Mouse (Mus musculus) gastrocnemius, postnatal 25 days (tissue): ENCODE results near the gene Ebf1. TPM values are rescaled to one million over a fixed set of nuclear protein-coding genes. Genes with fewer than 3 reads are reported as not detected.

Experiments used
- DNase-seq: peaks from one replicate; pipeline ENCODE4 v3.0.0; 2022
- total RNA-seq, 2 experiments: library from RNA; stranded (reverse); gene quantifications; 1 replicate in 1 of 2; 2 replicates in 1 of 2; pipeline ENCODE4 v1.2.3; 2021

Gene Ebf1
- total RNA-seq, 2 experiments from 2014 or later: 9.3 to 14.0 TPM

- DNase-seq: no peak
Measured at GRCm38 (mm10) chr11:44954362-44954761, 337.2 kb downstream of the Ebf1 start.

GRCm38 (mm10) chr11:44962746-44963440, 345.8 kb downstream of the Ebf1 start:
- DNase-seq: no peak

GRCm38 (mm10) chr11:44969011-44969410, 351.9 kb downstream of the Ebf1 start:
- no peak for DNase-seq

GRCm38 (mm10) chr11:44974271-44974670, 357.2 kb downstream of the Ebf1 start:
- DNase-seq: no peak

GRCm38 (mm10) chr11:44975151-44975550, 358.0 kb downstream of the Ebf1 start:
- peak; percentile 38 for DNase-seq

- DNase-seq: no peak
Measured at GRCm38 (mm10) chr11:44976254-44976802, 359.2 kb downstream of the Ebf1 start.

- no peak for DNase-seq
Measured at GRCm38 (mm10) chr11:44977921-44978397, 360.8 kb downstream of the Ebf1 start.

GRCm38 (mm10) chr11:44979391-44979790, 362.3 kb downstream of the Ebf1 start:
- DNase-seq: no peak

- DNase-seq: no peak
Measured at GRCm38 (mm10) chr11:44982225-44982624, 365.1 kb downstream of the Ebf1 start.

- DNase-seq: no peak
Measured at GRCm38 (mm10) chr11:44983961-44984360, 366.8 kb downstream of the Ebf1 start.

GRCm38 (mm10) chr11:44984381-44984780, 367.3 kb downstream of the Ebf1 start:
- DNase-seq: no peak

- DNase-seq: no peak
Measured at GRCm38 (mm10) chr11:44987796-44988195, 370.7 kb downstream of the Ebf1 start.

GRCm38 (mm10) chr11:45002681-45003286, 385.7 kb downstream of the Ebf1 start:
- no peak for DNase-seq

- no peak for DNase-seq
Measured at GRCm38 (mm10) chr11:45003716-45004437, 386.8 kb downstream of the Ebf1 start.

- DNase-seq: no peak
Measured at GRCm38 (mm10) chr11:45007311-45007710, 390.2 kb downstream of the Ebf1 start.

- peak; percentile 32 for DNase-seq
Measured at GRCm38 (mm10) chr11:45008078-45008477, 391.0 kb downstream of the Ebf1 start.

- no peak for DNase-seq
Measured at GRCm38 (mm10) chr11:45008760-45009159, 391.6 kb downstream of the Ebf1 start.

GRCm38 (mm10) chr11:45012081-45012480, 395.0 kb downstream of the Ebf1 start:
- no peak for DNase-seq

GRCm38 (mm10) chr11:45017493-45017892, 400.4 kb downstream of the Ebf1 start:
- DNase-seq: no peak

- DNase-seq: no peak
Measured at GRCm38 (mm10) chr11:45026012-45026411, 408.9 kb downstream of the Ebf1 start.

GRCm38 (mm10) chr11:45026674-45027073, 409.6 kb downstream of the Ebf1 start:
- no peak for DNase-seq

- no peak for DNase-seq
Measured at GRCm38 (mm10) chr11:45027076-45027475, 410.0 kb downstream of the Ebf1 start.
